Mouse (Mus musculus) forebrain, embryonic 15.5 days (tissue): ENCODE results near the gene Chst12. TPM values are rescaled to one million over a fixed set of nuclear protein-coding genes. Genes with fewer than 3 reads are reported as not detected.

Experiments
- ATAC-seq: fragments of 200-750 bp; cut with Nextera tagmentation; replicated peaks from 2 replicates; pipeline ENCODE4 v1.8.0; 2017; ENCODE audit warnings: mild to moderate bottlenecking, moderate TSS enrichment, moderate library complexity
- H3K27ac ChIP-seq: fragments of 300-500 bp; sonication (generic); replicated peaks from 2 replicates; pipeline ENCODE4 v1.5.1; 2015; ENCODE audit warnings: mild to moderate bottlenecking, inconsistent platforms
- H3K27me3 ChIP-seq: fragments of 300-500 bp; sonication (generic); 2 replicates; pipeline ENCODE4 v1.6.1; 2015; ENCODE audit warnings: inconsistent platforms
- H3K36me3 ChIP-seq: fragments of 300-500 bp; sonication (generic); 2 replicates; pipeline ENCODE4 v1.6.1; 2015; ENCODE audit warnings: mild to moderate bottlenecking, inconsistent platforms
- H3K4me1 ChIP-seq: fragments of 300-500 bp; sonication (generic); 2 replicates; pipeline ENCODE4 v1.6.1; 2015; ENCODE audit warnings: inconsistent platforms
- H3K4me2 ChIP-seq: fragments of 300-500 bp; sonication (generic); replicated peaks from 2 replicates; pipeline ENCODE4 v1.6.1; 2015; ENCODE audit warnings: mild to moderate bottlenecking, inconsistent platforms
- H3K4me3 ChIP-seq: fragments of 300-500 bp; sonication (generic); 2 replicates; pipeline ENCODE4 v1.5.1; 2015; ENCODE audit warnings: mild to moderate bottlenecking, inconsistent platforms
- H3K9ac ChIP-seq: fragments of 300-500 bp; sonication (generic); replicated peaks from 2 replicates; pipeline ENCODE4 v1.6.1; 2015; ENCODE audit warnings: mild to moderate bottlenecking, inconsistent platforms
- H3K9me3 ChIP-seq: fragments of 300-500 bp; sonication (generic); 2 replicates; pipeline ENCODE4 v1.6.1; 2016; ENCODE audit warnings: inconsistent platforms
- WGBS: fragments of 180-500 bp; shearing (Covaris S2); methylation state at CpG from one replicate; pipeline ENCODE4 v1.1.7; 2015; ENCODE audit warnings: mixed read lengths; 5-methylcytosine and 5-hydroxymethylcytosine counted together
- polyA plus RNA-seq: library from polyadenylated mRNA; unstranded; fragments of >200 nt; fragmentation: Nextera tagmentation; extraction: Ambion mirVana; gene quantifications from 2 replicates; pipeline ENCODE4 v1.2.1, GENCODE M21; 2015

Chst12 gene
- polyA plus RNA-seq, 1 experiment from 2014 or later = 19.0 TPM

- peaks cover 59% of the 10 kb centered on the region for H3K4me1 ChIP-seq
- peak overlapping the region; percentile 58 for H3K4me3 ChIP-seq
- H3K9ac ChIP-seq = peak overlapping the region; percentile 56
- no peaks in the 10 kb centered on the region for H3K36me3 ChIP-seq
- no peaks in the 10 kb centered on the region for H3K9me3 ChIP-seq
- H3K27ac ChIP-seq = peak overlapping the region; percentile 66
- H3K27me3 ChIP-seq = no peaks in the 10 kb centered on the region
- 38% methylated on average over 22 of the region's 22 CpGs for WGBS
- ATAC-seq = peak; percentile 28
- peak overlapping the region; percentile 63 for H3K4me2 ChIP-seq
Measured at GRCm38 (mm10) chr5:140506096-140506794, 895 bp downstream of the Chst12 start.

DNA sequence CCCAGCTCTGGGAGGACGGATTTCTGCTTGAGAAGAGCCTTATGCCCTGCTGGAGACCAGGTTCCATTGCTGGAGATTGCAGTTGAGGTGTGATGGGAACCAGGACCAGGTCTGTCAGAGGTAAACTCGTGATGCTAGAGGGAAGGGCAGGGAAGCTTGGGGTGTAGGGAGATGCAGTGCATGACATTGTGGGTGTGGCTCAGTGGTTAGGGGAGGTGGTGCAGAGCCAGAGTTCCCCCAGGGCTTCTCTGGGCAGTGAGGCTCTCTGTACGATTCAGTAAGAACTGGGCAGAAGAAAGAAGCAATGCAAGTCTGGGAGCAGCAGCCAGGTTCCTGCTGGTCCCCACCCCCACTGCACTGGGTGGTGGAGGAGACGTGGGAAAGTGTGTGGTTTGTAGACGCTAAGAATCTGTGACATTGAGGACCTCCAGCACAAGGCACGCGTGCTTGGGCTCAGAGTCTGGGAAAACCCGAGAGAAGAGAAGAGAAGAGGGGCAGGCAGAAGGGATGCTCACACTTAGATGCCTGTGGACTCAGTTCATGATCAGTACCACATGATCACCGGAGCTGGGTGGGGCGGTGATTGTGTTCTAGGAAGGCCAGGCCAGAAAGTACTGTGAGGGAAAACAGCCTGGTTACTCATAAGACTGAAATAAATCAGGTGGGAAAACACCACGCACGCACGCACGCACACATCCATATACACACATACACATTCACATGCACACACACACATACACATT is 2.3 kb downstream of the Chst12 start:
- no peaks in the 10 kb centered on the region for H3K9me3 ChIP-seq
- H3K4me2 ChIP-seq = no peak overlapping the region
- no peak overlapping the region for H3K9ac ChIP-seq
- H3K27me3 ChIP-seq = no peaks in the 10 kb centered on the region
- peaks cover 56% of the 10 kb centered on the region for H3K4me1 ChIP-seq
- WGBS = 88% methylated on average over 14 of the region's 14 CpGs
- H3K27ac ChIP-seq = no peak overlapping the region
- no peaks in the 10 kb centered on the region for H3K36me3 ChIP-seq
- no peak for ATAC-seq
- H3K4me3 ChIP-seq = no peak overlapping the region

GRCm38 (mm10) chr5:140508686-140509085 is 3.3 kb downstream of the Chst12 start:
- H3K27me3 ChIP-seq = no peaks in the 10 kb centered on the region
- no peak for ATAC-seq
- 41% methylated on average over 8 of the region's 8 CpGs for WGBS
- H3K9me3 ChIP-seq = no peaks in the 10 kb centered on the region
- H3K36me3 ChIP-seq = no peaks in the 10 kb centered on the region
- no peak overlapping the region for H3K9ac ChIP-seq
- H3K27ac ChIP-seq = no peak overlapping the region
- H3K4me3 ChIP-seq = no peak overlapping the region
- peaks cover 50% of the 10 kb centered on the region for H3K4me1 ChIP-seq
- H3K4me2 ChIP-seq = no peak overlapping the region

DNA sequence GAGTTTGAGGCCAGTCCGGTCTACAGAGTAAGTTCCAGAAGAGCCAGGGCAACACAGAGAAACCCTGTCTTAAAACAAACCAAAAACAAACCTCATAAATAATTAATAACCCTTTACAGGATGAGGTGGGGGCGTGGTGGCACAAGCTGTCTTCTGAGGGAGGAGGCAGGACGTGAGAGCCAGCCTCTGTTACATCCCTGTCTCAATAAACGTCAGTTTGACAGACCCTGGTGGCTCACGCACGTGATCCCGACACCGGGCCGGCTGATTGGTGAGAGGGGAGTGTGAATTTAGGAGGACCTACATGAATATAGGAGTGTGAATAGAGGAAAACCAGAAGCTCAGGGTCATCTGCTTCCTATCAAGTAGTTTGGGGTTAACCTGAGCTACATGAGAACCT is 3.9 kb downstream of the Chst12 start:
- Histone ChIP-seq H3K4me1 (peaks cover 50% of the 10 kb centered on the region), H3K27ac (no peak overlapping the region), H3K36me3 (no peaks in the 10 kb centered on the region), H3K4me2 (no peak overlapping the region), H3K4me3 (no peak overlapping the region), H3K9me3 (no peaks in the 10 kb centered on the region), H3K27me3 (no peaks in the 10 kb centered on the region), H3K9ac (no peak overlapping the region)
- WGBS = 42% methylated on average over 9 of the region's 9 CpGs
- no peak for ATAC-seq

DNA sequence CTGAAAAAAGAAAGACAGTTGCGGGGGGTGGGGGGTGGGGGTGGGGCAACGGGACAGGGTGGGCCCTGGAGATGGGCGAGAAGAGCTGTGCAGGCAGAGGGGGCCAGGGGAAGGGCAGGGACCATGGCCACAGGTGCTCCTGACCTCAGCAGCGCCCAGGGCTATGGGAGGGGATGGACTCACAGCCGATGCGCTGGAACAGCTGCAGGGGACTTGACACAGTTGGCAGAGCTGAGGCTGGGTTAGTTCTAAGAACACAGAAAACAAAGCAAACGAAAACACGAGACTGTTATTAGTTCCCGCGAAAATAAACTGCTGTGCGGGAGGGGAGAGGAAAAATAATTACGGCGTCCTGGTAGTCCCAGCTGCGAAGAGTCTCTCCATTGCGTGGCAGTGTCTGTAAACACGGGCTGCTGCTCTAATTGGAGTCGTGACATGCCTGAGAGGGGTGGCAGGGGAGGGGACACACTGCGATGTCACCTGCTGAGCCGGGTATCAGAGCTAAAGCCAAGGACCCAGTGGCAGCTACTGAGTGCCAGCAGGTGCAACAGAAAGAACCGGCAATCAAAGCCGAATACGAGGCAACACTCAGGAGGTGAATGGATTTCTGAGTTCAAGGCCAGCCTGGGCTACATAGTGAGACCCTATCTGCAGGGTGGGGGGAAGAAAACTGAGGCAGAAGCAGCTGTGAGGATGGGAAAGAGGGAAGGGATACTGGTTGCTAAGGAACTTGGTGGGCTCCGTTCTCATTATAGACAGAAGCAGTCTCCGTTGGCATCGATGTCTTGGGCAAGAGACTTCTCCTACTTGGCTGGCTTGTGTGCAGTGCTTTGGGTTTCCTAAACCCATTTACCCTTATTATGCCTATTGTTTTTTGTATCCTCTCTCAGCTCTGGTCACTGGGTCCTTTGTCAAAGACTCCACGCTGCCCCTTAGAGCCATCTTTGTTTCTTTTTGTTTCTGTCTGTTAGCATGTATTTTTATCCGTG is 5.0 kb downstream of the Chst12 start:
- WGBS = 28% methylated on average over 27 of the region's 27 CpGs
- H3K4me3 ChIP-seq = no peak overlapping the region
- H3K4me1 ChIP-seq = peaks cover 52% of the 10 kb centered on the region
- H3K4me2 ChIP-seq = peak overlapping the region; percentile 2; the same call in 1 of the 2 replicates
- no peaks in the 10 kb centered on the region for H3K36me3 ChIP-seq
- no peak for ATAC-seq
- H3K27me3 ChIP-seq = no peaks in the 10 kb centered on the region
- no peaks in the 10 kb centered on the region for H3K9me3 ChIP-seq
- H3K27ac ChIP-seq = peak overlapping the region; percentile 66
- no peak overlapping the region for H3K9ac ChIP-seq

DNA sequence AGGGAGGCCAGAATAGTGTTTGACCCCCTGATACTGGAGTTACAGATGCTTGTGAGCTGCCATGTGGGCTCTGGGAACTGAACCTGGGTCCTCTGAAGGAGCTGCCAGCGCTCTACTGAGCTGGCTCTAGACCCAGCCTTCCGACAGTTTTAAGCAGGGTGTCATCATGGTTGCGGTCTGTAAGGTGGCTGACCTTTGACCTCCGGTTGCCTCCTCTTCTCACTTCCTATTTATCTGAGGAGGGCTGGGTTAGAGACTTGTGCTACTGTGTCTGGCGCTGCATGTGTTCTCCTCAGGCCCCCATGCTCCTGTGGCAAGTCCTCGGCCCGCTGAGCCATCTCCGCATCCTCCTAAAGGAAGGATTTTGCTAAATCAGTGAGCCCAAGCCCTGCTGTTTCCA is 8.6 kb downstream of the Chst12 start:
- Histone ChIP-seq H3K9ac (no peak overlapping the region), H3K4me1 (peaks cover 28% of the 10 kb centered on the region), H3K27ac (no peak overlapping the region), H3K4me3 (no peak overlapping the region), H3K27me3 (no peaks in the 10 kb centered on the region), H3K4me2 (no peak overlapping the region), H3K9me3 (no peaks in the 10 kb centered on the region), H3K36me3 (no peaks in the 10 kb centered on the region)
- ATAC-seq = no peak
- whole genome bisulfite sequencing = 77% methylated on average over 8 of the region's 8 CpGs

DNA sequence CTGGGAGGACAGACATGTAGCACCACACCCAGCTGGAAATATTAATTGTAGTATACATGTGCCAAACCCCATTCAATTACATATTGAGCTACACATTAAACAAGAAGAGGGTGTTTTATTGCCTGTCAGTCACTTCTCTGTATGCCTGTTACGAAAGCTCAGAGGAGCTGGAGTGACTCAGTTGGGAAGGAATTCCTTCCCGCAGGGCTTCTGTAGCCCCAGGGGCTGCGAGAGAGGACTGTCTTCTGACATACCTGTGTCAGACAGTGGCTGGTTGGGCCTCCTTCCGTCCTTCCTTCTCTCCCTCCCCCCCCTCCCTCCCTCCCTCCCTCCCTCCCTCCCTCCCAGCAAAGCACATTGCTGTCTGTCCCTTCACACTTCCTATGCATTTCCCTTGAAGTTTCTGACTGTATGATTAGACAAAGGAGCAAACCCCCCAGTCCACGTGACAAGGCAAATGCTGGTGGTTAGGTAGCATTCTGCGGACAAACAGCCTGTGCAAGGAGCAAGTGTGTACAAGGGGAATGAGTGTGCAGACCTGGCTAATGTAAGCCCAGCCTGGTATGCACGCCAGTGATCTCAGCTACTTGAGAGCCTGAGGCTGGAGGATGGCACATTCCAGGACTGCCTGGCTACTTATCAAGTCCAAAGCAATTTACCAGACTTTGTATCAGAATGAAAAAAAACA is 9.6 kb downstream of the Chst12 start:
- Histone ChIP-seq H3K4me2 (no peak overlapping the region), H3K27ac (0 out of 2 replicates have a peak overlapping the region, but pooled peaks have one; percentile 31), H3K36me3 (no peaks in the 10 kb centered on the region), H3K9ac (no peak overlapping the region), H3K27me3 (no peaks in the 10 kb centered on the region), H3K4me3 (no peak overlapping the region), H3K9me3 (no peaks in the 10 kb centered on the region), H3K4me1 (peaks cover 19% of the 10 kb centered on the region)
- 48% methylated on average over 7 of the region's 7 CpGs for WGBS
- no peak for ATAC-seq

GRCm38 (mm10) chr5:140517159-140517920 is 12.0 kb downstream of the Chst12 start:
- H3K9me3 ChIP-seq = no peaks in the 10 kb centered on the region
- no peak overlapping the region for H3K27ac ChIP-seq
- ATAC-seq = no peak
- no peak overlapping the region for H3K4me2 ChIP-seq
- no peak overlapping the region for H3K4me3 ChIP-seq
- H3K4me1 ChIP-seq = 0 out of 2 replicates have a peak, but pooled peaks cover 8% of the 10 kb centered on the region
- WGBS = 90% methylated on average over 21 of the region's 21 CpGs
- no peaks in the 10 kb centered on the region for H3K36me3 ChIP-seq
- no peak overlapping the region for H3K9ac ChIP-seq
- no peaks in the 10 kb centered on the region for H3K27me3 ChIP-seq

- WGBS = 91% methylated on average over 4 of the region's 4 CpGs
- no peak overlapping the region for H3K27ac ChIP-seq
- no peak overlapping the region for H3K4me3 ChIP-seq
- ATAC-seq = no peak
- no peaks in the 10 kb centered on the region for H3K9me3 ChIP-seq
- H3K9ac ChIP-seq = no peak overlapping the region
- no peaks in the 10 kb centered on the region for H3K27me3 ChIP-seq
- no peaks in the 10 kb centered on the region for H3K36me3 ChIP-seq
- 0 out of 2 replicates have a peak, but pooled peaks cover 8% of the 10 kb centered on the region for H3K4me1 ChIP-seq
- no peak overlapping the region for H3K4me2 ChIP-seq
Measured at GRCm38 (mm10) chr5:140517921-140518230, 12.5 kb downstream of the Chst12 start.

DNA sequence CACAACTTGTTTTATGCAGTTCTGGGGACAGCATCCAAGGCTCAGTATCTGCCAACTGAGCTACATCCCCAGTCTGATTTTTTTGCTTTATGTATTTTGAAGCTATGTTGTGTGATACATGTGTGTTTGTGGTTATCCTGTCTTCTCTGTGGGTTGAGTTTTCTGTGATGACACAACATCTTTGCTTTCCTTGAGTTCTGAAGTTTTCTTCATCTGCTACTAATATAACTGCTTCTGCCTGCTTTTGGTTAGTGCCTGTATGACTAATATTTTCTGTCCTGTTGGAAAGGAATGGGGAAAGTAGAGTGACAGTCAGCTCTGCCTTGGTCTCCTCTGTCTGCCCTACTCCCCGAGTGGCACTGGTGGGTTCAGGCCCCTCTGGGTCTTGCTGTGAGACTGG is 15.8 kb downstream of the Chst12 start:
- H3K9me3 ChIP-seq = no peaks in the 10 kb centered on the region
- H3K36me3 ChIP-seq = peaks cover 14% of the 10 kb centered on the region
- H3K27me3 ChIP-seq = no peaks in the 10 kb centered on the region
- H3K4me2 ChIP-seq = no peak overlapping the region
- no peaks in the 10 kb centered on the region for H3K4me1 ChIP-seq
- no peak for ATAC-seq
- no peak overlapping the region for H3K4me3 ChIP-seq
- H3K27ac ChIP-seq = no peak overlapping the region
- WGBS = 91% methylated on average over 1 of the region's 1 CpGs
- H3K9ac ChIP-seq = no peak overlapping the region

- H3K9ac ChIP-seq = no peak overlapping the region
- no peak overlapping the region for H3K4me3 ChIP-seq
- peaks cover 4% of the 10 kb centered on the region; the same call in 1 of the 2 replicates for H3K4me1 ChIP-seq
- ATAC-seq = no peak
- H3K9me3 ChIP-seq = no peaks in the 10 kb centered on the region
- no peak overlapping the region for H3K27ac ChIP-seq
- no peak overlapping the region for H3K4me2 ChIP-seq
- H3K36me3 ChIP-seq = peaks cover 14% of the 10 kb centered on the region
- 64% methylated on average over 2 of the region's 2 CpGs for WGBS
- H3K27me3 ChIP-seq = no peaks in the 10 kb centered on the region
Measured at GRCm38 (mm10) chr5:140526754-140527153, 21.4 kb downstream of the Chst12 start.
